Mouse (Mus musculus): ENCODE data around the gene Akap7. TPM values are rescaled to one million over a fixed set of nuclear protein-coding genes. Genes with fewer than 3 reads are reported as not detected.
"Not testable (repeated sequence)": the region's sequence is repeated elsewhere in the genome, so short reads cannot be mapped to it uniquely, and the experiment has no call there.

Akap7 gene
- polyA plus RNA-seq, 1 experiment from 2014 or later, result 17.5 TPM

GRCm38 (mm10) chr10:25163510-25163909 lies 144.2 kb downstream of the Akap7 start:
- H3K4me3 ChIP-seq; H3K9me3 ChIP-seq (replicated peaks); H3K4me1 ChIP-seq; H3K27me3 ChIP-seq (ENCODE audit: low read depth, poor library complexity, severe bottlenecking); H3K27ac ChIP-seq (replicated peaks); H3K36me3 ChIP-seq; DNase-seq (ENCODE audit: low spot score): not testable (repeated sequence)
- 34% methylated on average over 3 of the region's 3 CpGs for WGBS

- no peaks in the 10 kb centered on the region for H3K36me3 ChIP-seq
- DNase-seq (ENCODE audit: low spot score), result no peak
- no peaks in the 10 kb centered on the region for H3K27me3 ChIP-seq (ENCODE audit: low read depth, poor library complexity, severe bottlenecking)
- H3K27ac ChIP-seq (replicated peaks), result no peak overlapping the region
- no peaks in the 10 kb centered on the region for H3K9me3 ChIP-seq (replicated peaks)
- WGBS, result 76% methylated on average over 2 of the region's 2 CpGs
- H3K4me1 ChIP-seq, result no peaks in the 10 kb centered on the region
- no peak overlapping the region for H3K4me3 ChIP-seq
Observed at GRCm38 (mm10) chr10:25161701-25162100, 146.0 kb downstream of the Akap7 start.

GRCm38 (mm10) chr10:25158651-25159050 lies 149.0 kb downstream of the Akap7 start:
- WGBS, result 86% methylated on average over 5 of the region's 5 CpGs
- no peaks in the 10 kb centered on the region for H3K27me3 ChIP-seq (ENCODE audit: low read depth, poor library complexity, severe bottlenecking)
- no peak overlapping the region for H3K27ac ChIP-seq (replicated peaks)
- peaks cover 8% of the 10 kb centered on the region for H3K4me1 ChIP-seq
- H3K9me3 ChIP-seq (replicated peaks), result no peaks in the 10 kb centered on the region
- DNase-seq (ENCODE audit: low spot score), result no peak
- no peak overlapping the region for H3K4me3 ChIP-seq
- no peaks in the 10 kb centered on the region for H3K36me3 ChIP-seq

GRCm38 (mm10) chr10:25157339-25157738 lies 150.3 kb downstream of the Akap7 start:
- no peak overlapping the region for H3K27ac ChIP-seq (replicated peaks)
- no peak for DNase-seq (ENCODE audit: low spot score)
- peaks cover 8% of the 10 kb centered on the region for H3K4me1 ChIP-seq
- H3K9me3 ChIP-seq (replicated peaks), result no peaks in the 10 kb centered on the region
- H3K4me3 ChIP-seq, result no peak overlapping the region
- H3K27me3 ChIP-seq (ENCODE audit: low read depth, poor library complexity, severe bottlenecking), result no peaks in the 10 kb centered on the region
- no peaks in the 10 kb centered on the region for H3K36me3 ChIP-seq

GRCm38 (mm10) chr10:25154225-25154624 lies 153.4 kb downstream of the Akap7 start:
- Histone ChIP-seq H3K27ac (replicated peaks) (no peak overlapping the region), H3K4me1 (peaks cover 8% of the 10 kb centered on the region), H3K27me3 (ENCODE audit: low read depth, poor library complexity, severe bottlenecking) (no peaks in the 10 kb centered on the region), H3K36me3 (no peaks in the 10 kb centered on the region), H3K4me3 (no peak overlapping the region), H3K9me3 (replicated peaks) (no peaks in the 10 kb centered on the region)
- DNase-seq (ENCODE audit: low spot score), result no peak
- WGBS, result 65% methylated on average over 6 of the region's 6 CpGs

- Histone ChIP-seq H3K27ac (replicated peaks) (no peak overlapping the region), H3K36me3 (no peaks in the 10 kb centered on the region), H3K9me3 (replicated peaks) (no peaks in the 10 kb centered on the region), H3K4me1 (peaks cover 8% of the 10 kb centered on the region), H3K4me3 (no peak overlapping the region), H3K27me3 (ENCODE audit: low read depth, poor library complexity, severe bottlenecking) (no peaks in the 10 kb centered on the region)
- WGBS, result 91% methylated on average over 7 of the region's 7 CpGs
- DNase-seq (ENCODE audit: low spot score), result no peak
Observed at GRCm38 (mm10) chr10:25151172-25151800, 156.4 kb downstream of the Akap7 start.

GRCm38 (mm10) chr10:25145851-25146250 lies 161.8 kb downstream of the Akap7 start:
- no peak for DNase-seq (ENCODE audit: low spot score)
- no peak overlapping the region for H3K4me3 ChIP-seq
- no peaks in the 10 kb centered on the region for H3K9me3 ChIP-seq (replicated peaks)
- H3K27me3 ChIP-seq (ENCODE audit: low read depth, poor library complexity, severe bottlenecking), result peaks cover 5% of the 10 kb centered on the region; the same call in 1 of the 2 replicates
- 83% methylated on average over 12 of the region's 12 CpGs for WGBS
- no peaks in the 10 kb centered on the region for H3K36me3 ChIP-seq
- peaks cover 10% of the 10 kb centered on the region for H3K4me1 ChIP-seq
- H3K27ac ChIP-seq (replicated peaks), result peak overlapping the region; percentile 17; the same call in 1 of the 2 replicates

GRCm38 (mm10) chr10:25144787-25145761 lies 162.6 kb downstream of the Akap7 start:
- Histone ChIP-seq H3K4me1 (peaks cover 17% of the 10 kb centered on the region), H3K36me3 (no peaks in the 10 kb centered on the region), H3K4me3 (no peak overlapping the region), H3K27me3 (ENCODE audit: low read depth, poor library complexity, severe bottlenecking) (peaks cover 5% of the 10 kb centered on the region; the same call in 1 of the 2 replicates), H3K9me3 (replicated peaks) (no peaks in the 10 kb centered on the region), H3K27ac (replicated peaks) (no peak overlapping the region)
- DNase-seq (ENCODE audit: low spot score), result no peak
- 84% methylated on average over 18 of the region's 18 CpGs for WGBS

- no peaks in the 10 kb centered on the region for H3K36me3 ChIP-seq
- peaks cover 9% of the 10 kb centered on the region; the same call in 1 of the 2 replicates for H3K9me3 ChIP-seq (replicated peaks)
- WGBS, result 81% methylated on average over 1 of the region's 1 CpGs
- H3K27ac ChIP-seq (replicated peaks), result no peak overlapping the region
- H3K27me3 ChIP-seq (ENCODE audit: low read depth, poor library complexity, severe bottlenecking), result peaks cover 5% of the 10 kb centered on the region; the same call in 1 of the 2 replicates
- H3K4me3 ChIP-seq, result no peak overlapping the region
- H3K4me1 ChIP-seq, result peaks cover 20% of the 10 kb centered on the region
- DNase-seq (ENCODE audit: low spot score), result no peak
Observed at GRCm38 (mm10) chr10:25141781-25142180, 165.9 kb downstream of the Akap7 start.

- WGBS, result 18% methylated on average over 14 of the region's 14 CpGs
- H3K4me3 ChIP-seq, result no peak overlapping the region
Observed at GRCm38 (mm10) chr10:25140155-25140755, 167.4 kb downstream of the Akap7 start.

GRCm38 (mm10) chr10:25133581-25133980 lies 174.1 kb downstream of the Akap7 start:
- H3K9me3 ChIP-seq (replicated peaks), result 0 out of 2 replicates have a peak, but pooled peaks cover 1% of the 10 kb centered on the region
- 0 out of 2 replicates have a peak, but pooled peaks cover 3% of the 10 kb centered on the region for H3K4me1 ChIP-seq
- no peak for DNase-seq (ENCODE audit: low spot score)
- no peaks in the 10 kb centered on the region for H3K27me3 ChIP-seq (ENCODE audit: low read depth, poor library complexity, severe bottlenecking)
- H3K36me3 ChIP-seq, result no peaks in the 10 kb centered on the region
- H3K27ac ChIP-seq (replicated peaks), result no peak overlapping the region
- no peak overlapping the region for H3K4me3 ChIP-seq
- 85% methylated on average over 1 of the region's 1 CpGs for WGBS

More at GRCm38 (mm10) chr10:25140155-25140755, 167.4 kb downstream of the Akap7 start:
- H3K36me3 ChIP-seq, result no peaks in the 10 kb centered on the region
- H3K9me3 ChIP-seq (replicated peaks), result peaks cover 9% of the 10 kb centered on the region; the same call in 1 of the 2 replicates
- DNase-seq (ENCODE audit: low spot score), result peak; percentile 48
- peaks cover 20% of the 10 kb centered on the region for H3K4me1 ChIP-seq
- H3K27me3 ChIP-seq (ENCODE audit: low read depth, poor library complexity, severe bottlenecking), result peaks cover 5% of the 10 kb centered on the region; the same call in 1 of the 2 replicates
- H3K27ac ChIP-seq (replicated peaks), result no peak overlapping the region; the same call in 1 of the 2 replicates

GRCm38 (mm10) chr10:25128455-25128863 lies 179.2 kb downstream of the Akap7 start:
- 80% methylated on average over 5 of the region's 5 CpGs for WGBS
- Histone ChIP-seq H3K36me3 (no peaks in the 10 kb centered on the region), H3K9me3 (replicated peaks) (no peaks in the 10 kb centered on the region), H3K27me3 (ENCODE audit: low read depth, poor library complexity, severe bottlenecking) (no peaks in the 10 kb centered on the region), H3K4me1 (0 out of 2 replicates have a peak, but pooled peaks cover 3% of the 10 kb centered on the region), H3K27ac (replicated peaks) (no peak overlapping the region), H3K4me3 (no peak overlapping the region)
- DNase-seq (ENCODE audit: low spot score), result no peak

All from midbrain, embryonic 10.5 days (tissue).